Mouse (Mus musculus): ENCODE data around the gene Corin.

Gene Corin

DNA sequence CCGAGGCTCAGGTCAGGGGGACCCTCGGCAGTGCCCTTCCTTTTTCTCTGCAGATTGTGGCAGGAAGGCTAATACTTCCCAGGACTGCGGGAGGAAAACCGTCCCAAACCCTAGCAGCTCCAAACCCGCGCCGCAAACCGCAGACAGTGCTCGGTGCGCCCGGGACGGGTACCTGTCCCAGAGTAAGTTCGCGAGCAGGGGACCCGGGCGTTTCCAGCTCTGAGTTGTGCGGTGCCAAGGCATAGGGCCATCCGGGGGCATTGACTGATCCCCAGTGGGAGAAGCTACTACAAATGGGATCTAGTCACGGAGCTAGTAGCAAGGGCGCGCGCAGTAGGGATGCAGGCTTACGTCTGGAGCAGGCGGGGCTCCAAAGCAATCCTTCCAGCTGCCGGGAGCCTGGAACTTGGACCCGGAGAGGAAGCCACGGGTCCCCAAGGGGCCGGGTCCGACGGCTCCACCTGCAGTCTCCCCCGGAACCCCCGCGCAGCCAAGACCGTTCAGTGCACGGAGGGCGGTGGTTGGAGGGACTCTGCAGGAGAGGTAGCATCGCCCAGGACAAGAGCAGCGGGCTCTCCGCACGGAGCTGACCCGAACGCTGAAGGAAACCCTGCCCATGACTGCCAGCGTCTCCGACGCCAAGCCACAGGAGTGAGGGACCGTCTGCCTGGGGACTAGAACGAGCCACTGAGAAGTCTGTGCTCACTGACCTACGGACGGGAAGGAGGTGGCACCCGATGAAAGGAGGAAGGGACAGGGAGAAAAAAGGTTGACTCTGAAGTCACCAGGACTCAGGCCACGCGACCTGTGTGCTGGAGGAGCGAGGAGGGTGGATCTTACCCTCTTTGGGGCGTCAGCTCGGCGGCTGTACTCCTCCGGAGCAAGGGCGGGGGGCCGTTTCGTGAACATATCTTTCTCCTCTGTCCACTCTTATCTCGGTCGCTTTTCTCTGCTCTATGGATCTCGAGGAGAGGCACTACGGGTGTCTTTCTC is at the start of gene Corin:
Gene Corin, minus strand, starts transcription at position 943 of the 993 bp plus-strand sequence.
- no peak for DNase-seq (ENCODE audit: low spot score)

DNA sequence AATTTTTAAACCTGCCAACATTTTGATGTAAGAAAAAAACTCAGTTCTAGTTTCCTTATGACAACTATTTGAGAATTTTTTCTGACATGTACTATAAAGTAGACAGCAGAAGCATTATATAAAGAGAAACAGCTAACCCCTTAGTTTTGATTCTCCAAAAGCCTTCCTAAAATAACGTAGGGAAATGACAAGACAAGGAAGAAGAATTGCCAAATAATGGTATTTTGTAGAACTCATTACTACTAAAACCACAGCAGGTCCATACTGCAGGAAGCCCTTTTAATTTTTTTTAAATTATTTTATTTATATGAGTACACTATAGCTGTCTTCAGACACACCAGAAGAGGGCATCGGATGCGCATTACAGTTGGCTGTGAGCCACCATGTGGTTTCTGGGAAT is 46.9 kb upstream of the Corin start:
- no peak for DNase-seq (ENCODE audit: low spot score)

GRCm38 (mm10) chr5:72528896-72529295 is 24.6 kb upstream of the Corin start:
- peak; percentile 28 for DNase-seq (ENCODE audit: low spot score)

DNA sequence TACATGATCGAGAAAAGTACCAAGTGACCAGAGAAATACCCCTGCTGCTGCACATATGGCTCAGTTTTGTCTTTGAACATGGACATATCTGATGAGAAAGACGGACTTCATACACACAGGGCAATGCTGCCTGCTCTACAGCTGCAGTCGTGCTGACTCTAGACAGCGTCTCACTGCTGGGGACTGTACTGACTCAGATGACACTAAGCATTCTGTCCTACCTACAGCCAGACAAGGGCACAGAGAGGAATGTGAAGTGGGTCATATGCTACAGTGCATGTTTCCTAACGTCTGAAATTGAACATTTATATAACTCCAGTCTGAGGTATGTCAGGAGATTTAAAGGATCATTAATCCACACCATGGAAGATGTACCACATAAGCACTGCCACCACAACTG is 9.5 kb upstream of the Corin start:
- no peak for DNase-seq (ENCODE audit: low spot score)

DNA sequence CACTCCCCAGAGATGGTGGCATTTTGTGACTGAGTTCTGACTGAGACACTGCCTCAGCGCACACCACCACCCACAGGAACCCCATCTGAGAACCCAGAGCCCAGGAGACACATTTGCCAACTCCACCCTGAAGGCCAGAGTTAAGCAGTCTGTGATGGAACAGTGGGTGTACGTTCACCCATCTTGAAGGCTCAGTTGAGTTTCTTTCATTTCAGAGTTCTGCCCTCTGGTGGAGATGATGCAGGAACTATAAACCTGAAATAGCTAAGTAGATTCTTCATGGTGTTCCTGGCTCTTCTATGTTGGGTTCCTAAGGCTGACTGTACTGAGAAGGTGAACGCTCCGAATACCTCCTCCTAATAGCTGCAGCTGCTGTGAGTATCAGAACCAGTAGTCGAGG is 1.5 kb upstream of the Corin start:
- DNase-seq (ENCODE audit: low spot score), result peak; percentile 56

GRCm38 (mm10) chr5:72502778-72503177 is 1.5 kb downstream of the Corin start:
- DNase-seq (ENCODE audit: low spot score), result peak; percentile 24

DNA sequence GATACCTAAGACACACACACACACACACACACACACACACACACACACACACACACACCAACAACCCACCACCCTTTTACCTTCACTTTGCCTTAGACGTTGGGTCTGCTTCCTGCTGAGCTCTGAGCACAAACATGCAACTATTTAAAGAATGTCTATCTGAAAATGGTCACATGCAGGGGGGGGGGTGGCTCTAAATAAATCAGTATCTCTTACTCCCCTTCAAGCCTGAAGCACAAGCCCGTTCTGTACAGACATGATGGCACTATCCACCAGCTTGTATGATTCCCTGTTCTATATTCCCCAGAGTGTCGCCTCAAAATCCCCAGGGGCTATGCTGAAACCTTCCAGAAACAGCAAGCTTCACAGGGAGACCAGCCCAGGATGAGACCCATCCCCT is 2.5 kb downstream of the Corin start:
- DNase-seq (ENCODE audit: low spot score), result no peak

GRCm38 (mm10) chr5:72498271-72498670 is 6.0 kb downstream of the Corin start:
- DNase-seq (ENCODE audit: low spot score), result peak; percentile 19

GRCm38 (mm10) chr5:72496756-72497155 is 7.5 kb downstream of the Corin start:
- no peak for DNase-seq (ENCODE audit: low spot score)

GRCm38 (mm10) chr5:72493906-72494305 is 10.4 kb downstream of the Corin start:
- no peak for DNase-seq (ENCODE audit: low spot score)

DNA sequence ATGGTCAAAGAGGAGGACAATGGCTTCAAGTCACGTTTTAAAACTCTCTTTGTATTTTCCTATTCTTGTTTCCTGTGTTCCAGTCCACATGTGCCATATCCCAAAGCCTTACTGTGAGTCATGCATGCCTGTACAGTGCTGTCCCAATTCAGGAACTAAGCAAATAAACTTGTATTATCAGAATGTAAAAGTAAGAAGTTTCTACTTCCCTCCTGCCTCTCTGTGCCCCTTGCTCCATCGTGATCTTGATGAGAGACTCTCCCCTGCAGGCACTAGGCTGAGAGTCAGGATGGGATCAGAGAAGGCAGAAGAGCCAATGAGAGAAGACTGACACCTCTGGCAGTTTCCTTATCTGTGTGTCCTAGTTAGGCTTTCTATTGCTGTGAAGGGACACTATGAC is 13.0 kb downstream of the Corin start:
- DNase-seq (ENCODE audit: low spot score), result no peak

DNA sequence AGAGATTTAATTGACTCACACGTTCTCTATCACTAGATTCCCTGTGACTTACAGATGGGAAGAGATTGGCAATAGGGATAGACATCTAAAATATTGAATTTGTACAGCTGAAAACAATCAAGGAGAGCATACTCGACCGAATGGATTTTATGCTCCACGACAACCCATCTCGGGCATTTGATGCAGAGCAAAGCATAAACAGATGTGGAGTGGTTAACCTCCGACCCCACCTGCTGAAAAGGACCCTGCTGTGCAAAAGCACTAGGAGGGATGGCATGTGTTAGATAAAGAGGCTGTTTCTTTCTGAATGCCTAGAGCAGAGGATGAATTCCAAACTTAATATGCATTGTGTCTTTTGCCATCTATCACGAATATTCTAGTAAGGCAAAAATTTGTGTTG is 23.8 kb downstream of the Corin start:
- no peak for DNase-seq (ENCODE audit: low spot score)

DNA sequence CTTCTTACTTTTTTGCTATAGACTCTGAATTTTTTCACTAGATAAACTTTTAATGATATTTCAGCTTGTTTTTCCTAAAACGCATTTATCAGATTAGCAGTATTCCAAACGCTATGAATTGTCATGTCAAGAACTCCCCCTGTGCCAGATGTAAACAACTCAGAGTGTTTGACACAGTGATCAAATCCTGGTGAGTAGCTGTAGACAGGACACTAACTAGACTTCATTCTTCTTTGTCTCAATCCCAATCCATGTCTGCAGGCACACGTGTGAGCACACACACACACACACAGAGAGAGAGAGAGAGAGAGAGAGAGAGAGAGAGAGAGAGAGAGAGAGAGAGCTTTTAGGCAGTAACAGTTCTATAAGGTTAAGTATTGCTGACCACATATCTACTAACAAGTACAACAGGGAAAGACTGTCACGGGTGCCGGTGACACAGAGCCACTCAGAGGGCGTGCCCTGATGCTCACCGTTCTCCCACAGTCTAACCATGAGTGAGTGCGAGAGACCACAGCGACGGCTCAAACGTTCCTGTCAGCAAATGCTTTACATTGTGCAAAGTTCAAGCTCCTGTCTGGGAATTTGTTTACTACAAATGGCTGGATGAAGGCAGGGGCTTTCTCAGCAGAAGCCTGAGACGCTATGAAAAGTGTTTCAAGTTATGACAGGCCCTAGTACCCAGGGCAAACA is 31.8 kb downstream of the Corin start:
- DNase-seq (ENCODE audit: low spot score), result no peak

GRCm38 (mm10) chr5:72471746-72472145 is 32.5 kb downstream of the Corin start:
- no peak for DNase-seq (ENCODE audit: low spot score)

GRCm38 (mm10) chr5:72464932-72465331 is 39.3 kb downstream of the Corin start:
- DNase-seq (ENCODE audit: low spot score), result no peak

DNA sequence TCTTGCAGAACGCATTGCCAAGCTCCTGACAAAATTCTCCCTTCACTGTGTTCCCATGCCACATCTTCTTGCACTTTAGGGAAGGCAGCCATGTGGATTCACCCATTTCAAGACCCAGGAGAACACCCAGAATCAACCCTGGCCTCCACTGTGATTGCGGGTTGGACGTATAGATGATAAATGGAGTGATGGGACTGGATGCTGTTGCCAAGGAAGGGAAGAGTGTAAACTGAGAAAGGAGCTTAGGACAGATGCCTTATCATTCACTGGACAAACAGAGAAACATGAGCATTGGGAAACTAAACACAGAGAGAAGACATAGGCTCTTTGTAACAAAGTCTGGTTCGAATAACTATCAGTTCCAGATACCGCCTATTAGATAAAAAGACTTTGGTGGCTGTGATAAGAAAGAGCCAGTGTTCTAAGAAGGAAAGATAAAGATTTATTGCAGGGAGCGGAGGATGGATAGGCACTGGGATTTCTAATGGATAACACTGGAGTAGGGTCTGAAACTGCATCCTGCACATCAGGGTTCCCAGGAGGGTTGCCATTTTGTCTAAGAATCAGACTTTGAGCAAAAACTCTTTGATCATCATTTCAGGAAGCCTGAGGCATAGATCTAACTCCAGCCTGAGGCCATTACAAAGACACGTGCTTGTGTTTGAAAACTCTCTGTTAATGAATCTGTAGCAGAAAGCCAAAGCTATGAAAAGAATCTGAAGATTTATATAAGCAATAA is 44.7 kb downstream of the Corin start:
- DNase-seq (ENCODE audit: low spot score), result no peak

DNA sequence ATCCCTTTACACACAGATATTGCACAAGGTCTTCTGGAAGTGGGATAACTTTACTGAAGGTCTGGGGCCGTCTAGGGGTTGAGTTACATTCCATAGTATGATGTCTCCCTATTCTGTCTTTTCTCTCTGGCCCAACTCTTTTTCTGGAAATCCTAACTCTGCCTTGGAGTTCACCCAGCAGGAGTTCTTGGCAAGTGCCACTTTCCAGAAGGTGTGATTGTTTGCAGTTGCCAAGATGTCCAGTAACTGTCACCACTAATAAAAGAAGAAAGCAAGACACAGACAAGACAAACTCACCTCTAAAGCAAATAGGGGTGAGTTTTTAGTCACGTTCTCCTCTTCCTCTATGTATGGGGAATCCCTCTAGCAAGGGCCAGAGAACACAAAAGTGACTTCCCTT is 50.6 kb downstream of the Corin start:
- peak; percentile 14 for DNase-seq (ENCODE audit: low spot score)

DNA sequence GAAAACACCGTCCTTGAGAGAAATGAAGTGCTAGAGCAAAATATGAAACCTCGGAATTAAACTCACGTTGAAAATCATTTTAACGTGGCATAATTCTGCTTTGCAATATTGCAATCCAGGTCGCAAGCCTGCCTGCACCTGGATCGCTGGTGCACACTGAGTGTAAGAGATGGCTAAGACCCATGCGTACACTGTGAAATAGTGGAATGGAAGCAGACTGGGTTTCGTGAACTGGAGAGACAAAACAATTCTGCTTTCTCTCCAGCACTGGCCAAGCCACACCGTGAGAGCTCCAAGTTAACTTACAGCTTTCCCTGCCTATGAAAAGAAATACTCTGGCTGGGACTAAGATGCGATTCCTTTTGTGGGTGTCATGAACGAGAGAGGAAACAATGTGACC is 51.1 kb downstream of the Corin start:
- no peak for DNase-seq (ENCODE audit: low spot score)

- no peak for DNase-seq (ENCODE audit: low spot score)
These were observed 51.5 kb downstream of the Corin start for GRCm38 (mm10) chr5:72452750-72453149.

DNA sequence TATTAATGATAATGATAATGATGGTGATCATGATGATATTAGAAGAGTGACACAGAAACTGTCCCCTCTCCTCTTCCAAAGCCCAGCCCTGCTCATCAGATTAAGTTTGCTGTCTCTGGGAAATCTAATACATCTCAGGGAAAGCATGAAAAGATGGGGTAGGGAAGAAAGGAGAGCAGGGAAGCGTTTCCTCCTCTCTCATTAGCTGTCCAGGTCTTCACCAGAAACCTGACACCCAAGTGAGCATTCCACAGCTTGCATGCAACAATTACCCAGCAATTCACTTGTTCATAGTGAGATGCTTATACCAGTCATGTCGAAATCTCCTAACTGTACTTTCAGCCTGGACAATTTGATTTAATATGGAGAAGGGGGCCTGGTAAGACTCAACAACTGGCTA is 55.4 kb downstream of the Corin start:
- DNase-seq (ENCODE audit: low spot score), result no peak

DNA sequence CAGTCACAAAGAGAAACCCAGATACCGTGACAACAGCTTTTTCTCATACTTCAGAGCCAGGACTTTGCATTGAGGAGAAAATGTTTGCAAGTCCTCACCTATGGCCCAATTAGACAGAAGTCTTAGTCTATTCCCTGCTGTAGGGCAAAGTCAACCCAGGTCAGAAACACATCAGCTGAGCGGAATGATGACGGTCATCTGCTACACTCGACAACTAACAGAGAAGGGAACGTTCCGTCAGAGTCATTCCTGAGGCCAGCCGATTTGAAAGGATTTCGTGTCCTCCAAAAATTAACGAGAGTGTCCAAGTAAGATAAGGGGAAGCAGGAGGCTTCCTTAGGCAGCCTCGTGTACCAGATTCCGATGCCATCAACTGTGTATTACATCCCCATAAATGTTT is 58.2 kb downstream of the Corin start:
- no peak for DNase-seq (ENCODE audit: low spot score)

DNA sequence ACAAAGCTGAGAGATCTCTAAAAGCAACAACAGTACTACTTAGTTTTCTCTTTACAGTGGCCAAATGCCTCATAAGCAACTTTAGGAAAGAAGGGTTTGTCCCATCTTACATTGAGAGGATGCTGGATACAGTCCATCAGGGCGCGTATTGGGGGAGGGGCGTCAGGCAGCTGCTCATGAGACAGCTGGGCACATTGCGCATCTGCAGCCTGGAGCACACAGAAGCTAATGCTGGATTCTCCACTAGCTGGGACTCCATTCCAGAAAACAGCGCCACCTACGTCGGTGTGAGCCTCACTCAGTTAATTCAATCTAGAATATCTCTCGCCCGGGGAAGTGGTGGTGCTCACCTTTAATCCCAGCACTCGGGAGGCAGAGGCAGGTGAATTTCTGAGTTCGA is 60.3 kb downstream of the Corin start:
- no peak for DNase-seq (ENCODE audit: low spot score)

DNA sequence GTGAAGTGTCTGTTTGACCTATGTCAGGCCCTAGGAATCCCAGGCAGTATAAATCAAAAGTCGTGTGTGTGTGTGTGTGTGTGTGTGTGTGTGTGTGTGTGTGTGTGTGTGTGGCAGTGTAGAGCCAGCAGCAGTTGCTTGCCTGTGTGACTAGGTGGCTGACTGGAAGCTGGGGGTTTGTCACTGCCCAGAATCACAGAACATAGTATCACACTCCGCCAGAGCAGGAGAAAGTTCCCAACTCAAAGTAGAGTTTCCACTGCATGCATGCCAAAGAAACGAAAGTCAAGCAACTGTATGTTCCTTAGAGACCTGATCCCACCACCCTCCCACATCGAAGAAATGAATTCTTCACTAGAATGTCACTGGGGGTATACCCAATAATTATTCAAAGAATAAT is 61.3 kb downstream of the Corin start:
- peak; percentile 14 for DNase-seq (ENCODE audit: low spot score)
